31 mouse cellular contexts compared by ENCODE assay signal in genomic region chr2:154946921-154947320, GRCm38 (mm10).
"Had no signal": no experiment of that assay in that cellular context is flagged by ENCODE, and none has a peak within 500 bp of the region (broad histone marks: within the 10 kb centered on the region; RNA-seq: fewer than 3 reads in every experiment).

No protein-coding gene starts in this region.

- ATAC-seq: liver, embryonic 12.5 days; liver, postnatal 0 days; lung, postnatal 0 days; midbrain, embryonic 13.5 days; midbrain, embryonic 15.5 days; midbrain, embryonic 16.5 days had no signal

- H3K9ac ChIP-seq: limb, embryonic 12.5 days; limb, embryonic 13.5 days; limb, embryonic 15.5 days; liver, embryonic 12.5 days; liver, embryonic 13.5 days; liver, embryonic 14.5 days; liver, embryonic 15.5 days; liver, postnatal 0 days; lung, embryonic 14.5 days; lung, embryonic 15.5 days; midbrain, embryonic 12.5 days; midbrain, embryonic 13.5 days; midbrain, embryonic 15.5 days; neural tube, embryonic 12.5 days had no signal

- DNase-seq: left cerebral cortex, postnatal 4 days; liver; liver, embryonic 13.5 days; liver, postnatal 0 days; lung, adult 18-20 months; lung, adult 2 months; lung, embryonic 14.5 days; lung, postnatal 10 days; lung, postnatal 14 days; lung, postnatal 36 days; lung, postnatal 4 days; midbrain, embryonic 14.5 days had no signal

- H3K9me3 ChIP-seq: limb, embryonic 12.5 days; limb, embryonic 13.5 days; limb, embryonic 15.5 days; liver, embryonic 12.5 days; liver, embryonic 13.5 days; liver, embryonic 15.5 days; lung, embryonic 15.5 days; megakaryocyte, embryonic 14.5 days; midbrain, embryonic 10.5 days; midbrain, embryonic 12.5 days; midbrain, embryonic 13.5 days; midbrain, embryonic 15.5 days; neural tube, embryonic 12.5 days had no signal

- H3K4me1 ChIP-seq: liver, embryonic 15.5 days had no signal

- H3K27me3 ChIP-seq: liver, embryonic 15.5 days; lung, embryonic 15.5 days; midbrain, embryonic 15.5 days; neural tube, embryonic 12.5 days had no signal

- H3K4me2 ChIP-seq: limb, embryonic 12.5 days; limb, embryonic 13.5 days; limb, embryonic 15.5 days; liver, embryonic 11.5 days; liver, embryonic 12.5 days; liver, embryonic 13.5 days; liver, embryonic 15.5 days; lung, embryonic 14.5 days; lung, embryonic 15.5 days; midbrain, embryonic 12.5 days; midbrain, embryonic 13.5 days; midbrain, embryonic 15.5 days; neural tube, embryonic 12.5 days had no signal

- H3K27ac ChIP-seq: left cerebral cortex, adult 2 months; limb, embryonic 12.5 days; limb, embryonic 13.5 days; limb, embryonic 15.5 days; liver, embryonic 12.5 days; liver, embryonic 13.5 days; liver, embryonic 14.5 days; liver, embryonic 15.5 days; lung, embryonic 15.5 days; macrophage; midbrain, embryonic 10.5 days; midbrain, embryonic 12.5 days; midbrain, embryonic 13.5 days; midbrain, embryonic 15.5 days; neural tube, embryonic 12.5 days had no signal

- H3K36me3 ChIP-seq: limb, embryonic 12.5 days; limb, embryonic 13.5 days; limb, embryonic 15.5 days; liver, embryonic 12.5 days; liver, embryonic 13.5 days; liver, embryonic 15.5 days; lung, embryonic 15.5 days; midbrain, embryonic 10.5 days; midbrain, embryonic 12.5 days; midbrain, embryonic 13.5 days; midbrain, embryonic 15.5 days; neural tube, embryonic 12.5 days had no signal

- H3K4me3 ChIP-seq: left cerebral cortex, adult 2 months; limb, embryonic 12.5 days; limb, embryonic 13.5 days; limb, embryonic 15.5 days; liver, embryonic 12.5 days; liver, embryonic 13.5 days; liver, embryonic 15.5 days; lung, embryonic 15.5 days; megakaryocyte, embryonic 14.5 days; midbrain, embryonic 10.5 days; midbrain, embryonic 12.5 days; midbrain, embryonic 13.5 days; midbrain, embryonic 15.5 days; myocyte; neural tube, embryonic 12.5 days had no signal
